Mouse (Mus musculus): ENCODE measurements at regions not wholly inside any gene's neighbourhood (a gene's known extent, or its start where the extent isn't known, plus 50 kb on each side); places are given as distances from the start of the nearest gene placed in this dataset.

DNA sequence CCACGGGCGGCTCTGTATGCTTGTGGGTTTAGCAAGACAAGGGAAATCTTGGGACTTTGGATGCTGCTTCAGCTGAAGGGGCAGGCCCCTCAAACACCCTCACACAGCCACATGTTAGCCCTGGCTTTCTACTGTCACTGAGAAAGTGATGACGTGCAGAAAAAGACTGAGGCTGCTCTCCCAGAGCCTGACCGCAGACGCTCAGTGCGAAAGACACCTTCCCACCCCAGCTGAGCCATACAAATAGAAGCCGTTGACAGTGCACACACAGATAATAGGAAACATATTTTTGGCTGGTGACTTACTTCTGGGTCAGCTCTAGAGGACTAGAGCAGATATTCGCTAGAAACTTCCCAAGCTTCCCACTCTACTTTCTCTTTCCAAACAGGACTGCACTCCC, 61.0 kb upstream of the Nudt7 start:
- H3K9me3 ChIP-seq = no peaks in the 10 kb centered on the region
- no peak for ATAC-seq (ENCODE audit: borderline replicate concordance, extremely low read depth, low FRiP score, low TSS enrichment)
- no peak overlapping the region for H3K27ac ChIP-seq
- H3K4me3 ChIP-seq = no peak overlapping the region
- H3K27me3 ChIP-seq = no peaks in the 10 kb centered on the region
- WGBS = 76% methylated on average over 8 of the region's 8 CpGs
- no peak overlapping the region for H3K9ac ChIP-seq
- no peaks in the 10 kb centered on the region for H3K4me1 ChIP-seq
- no peak overlapping the region for H3K4me2 ChIP-seq
- no peaks in the 10 kb centered on the region for H3K36me3 ChIP-seq

- H3K36me3 ChIP-seq = no peaks in the 10 kb centered on the region
- no peaks in the 10 kb centered on the region for H3K9me3 ChIP-seq
- H3K4me2 ChIP-seq = no peak overlapping the region
- WGBS = 74% methylated on average over 2 of the region's 2 CpGs
- H3K4me3 ChIP-seq = no peak overlapping the region
- no peak overlapping the region for H3K27ac ChIP-seq
- no peaks in the 10 kb centered on the region for H3K4me1 ChIP-seq
- no peak for ATAC-seq (ENCODE audit: borderline replicate concordance, extremely low read depth, low FRiP score, low TSS enrichment)
- no peak overlapping the region for H3K9ac ChIP-seq
- H3K27me3 ChIP-seq = no peaks in the 10 kb centered on the region
Measured at GRCm38 (mm10) chr8:114074122-114074521, 59.2 kb upstream of the Nudt7 start.

DNA sequence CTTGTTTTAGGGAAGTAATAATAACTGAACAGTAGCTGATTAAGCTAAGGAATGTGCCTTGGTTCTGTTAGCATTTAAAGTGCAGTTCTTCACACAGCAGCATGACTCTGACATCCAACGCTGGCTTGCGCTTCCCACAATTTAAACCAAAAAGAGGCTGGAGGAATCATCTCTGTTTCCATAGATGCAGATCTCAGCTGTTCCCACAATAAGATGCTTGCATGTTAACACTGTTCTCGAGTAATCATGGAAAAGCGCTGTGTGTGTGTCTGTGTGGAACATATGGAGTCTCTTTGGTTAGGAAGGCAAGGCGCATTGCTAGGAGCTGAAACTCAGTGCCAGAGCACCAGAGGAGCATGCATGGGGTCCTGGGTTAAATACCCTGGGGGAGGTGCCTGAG, 56.7 kb upstream of the Nudt7 start:
- Histone ChIP-seq H3K9ac (no peak overlapping the region), H3K4me2 (no peak overlapping the region), H3K4me1 (no peaks in the 10 kb centered on the region), H3K27me3 (no peaks in the 10 kb centered on the region), H3K4me3 (no peak overlapping the region), H3K36me3 (no peaks in the 10 kb centered on the region), H3K27ac (no peak overlapping the region), H3K9me3 (no peaks in the 10 kb centered on the region)
- WGBS = 79% methylated on average over 5 of the region's 5 CpGs
- ATAC-seq (ENCODE audit: borderline replicate concordance, extremely low read depth, low FRiP score, low TSS enrichment) = no peak

- WGBS = 11% methylated on average over 10 of the region's 10 CpGs
- peak; percentile 23; the same call in 1 of the 2 replicates for ATAC-seq (ENCODE audit: borderline replicate concordance, extremely low read depth, low FRiP score, low TSS enrichment)
- Histone ChIP-seq H3K4me2 (no peak overlapping the region), H3K4me3 (no peak overlapping the region), H3K27me3 (no peaks in the 10 kb centered on the region), H3K27ac (no peak overlapping the region), H3K9me3 (no peaks in the 10 kb centered on the region), H3K9ac (no peak overlapping the region), H3K36me3 (no peaks in the 10 kb centered on the region), H3K4me1 (no peaks in the 10 kb centered on the region)
Measured at GRCm38 (mm10) chr8:114081049-114081756, 52.2 kb upstream of the Nudt7 start.

GRCm38 (mm10) chr8:114081757-114082059, 51.6 kb upstream of the Nudt7 start:
- Histone ChIP-seq H3K4me2 (no peak overlapping the region), H3K4me3 (no peak overlapping the region), H3K4me1 (no peaks in the 10 kb centered on the region), H3K27ac (no peak overlapping the region), H3K36me3 (no peaks in the 10 kb centered on the region), H3K9me3 (no peaks in the 10 kb centered on the region), H3K27me3 (no peaks in the 10 kb centered on the region), H3K9ac (no peak overlapping the region)
- WGBS = 61% methylated on average over 3 of the region's 3 CpGs
- no peak for ATAC-seq (ENCODE audit: borderline replicate concordance, extremely low read depth, low FRiP score, low TSS enrichment)

All from lung, embryonic 15.5 days (tissue).